Mouse (Mus musculus): ENCODE measurements at regions not wholly inside any gene's neighbourhood (a gene's known extent, or its start where the extent isn't known, plus 50 kb on each side); places are given as distances from the start of the nearest gene placed in this dataset.

DNA sequence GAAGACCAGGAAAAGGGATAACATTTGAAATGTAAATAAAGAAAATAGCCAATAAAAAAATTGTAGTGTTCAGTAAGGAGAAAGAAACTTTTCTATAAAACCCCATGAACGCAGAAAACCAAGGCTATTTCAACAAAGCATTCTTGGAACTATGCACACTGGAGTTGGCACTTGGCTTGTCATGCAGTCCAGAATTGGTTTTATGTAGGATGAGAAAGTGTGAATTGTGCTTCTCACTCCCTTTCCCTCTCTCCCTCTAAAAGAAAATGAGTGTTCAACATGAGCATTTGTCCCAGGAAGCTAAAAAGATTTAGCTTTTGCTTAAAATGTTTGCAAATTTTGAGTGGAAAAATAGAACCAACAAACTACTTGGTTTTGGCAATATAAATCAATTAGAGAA is 841.6 kb upstream of the Adam24 start:
- H3K4me1 ChIP-seq (replicated peaks; ENCODE audit: control insufficient read depth, insufficient read depth, low read length), result no peaks in the 10 kb centered on the region
- no peak overlapping the region for H3K4me3 ChIP-seq (ENCODE audit: control insufficient read depth, insufficient read depth, low read length)
- WGBS, result 98% methylated on average over 1 of the region's 1 CpGs
- H3K27me3 ChIP-seq (ENCODE audit: control insufficient read depth, insufficient read depth, low read length), result no peaks in the 10 kb centered on the region
- no peaks in the 10 kb centered on the region for H3K36me3 ChIP-seq (ENCODE audit: control insufficient read depth, insufficient read depth, low read length)
- no peak for DNase-seq
- no peak for TF ChIP-seq POLR2A (IDR thresholded peaks at IDR 0.05; ENCODE audit: control insufficient read depth, extremely low read depth, insufficient read depth, low read length, poor library complexity)
- TF ChIP-seq CTCF (IDR thresholded peaks at IDR 0.05; ENCODE audit: borderline replicate concordance, control insufficient read depth, extremely low read depth, insufficient read depth, low read length, poor library complexity), result no peak
- no peak overlapping the region for H3K27ac ChIP-seq (ENCODE audit: control insufficient read depth, insufficient read depth, low read length)

DNA sequence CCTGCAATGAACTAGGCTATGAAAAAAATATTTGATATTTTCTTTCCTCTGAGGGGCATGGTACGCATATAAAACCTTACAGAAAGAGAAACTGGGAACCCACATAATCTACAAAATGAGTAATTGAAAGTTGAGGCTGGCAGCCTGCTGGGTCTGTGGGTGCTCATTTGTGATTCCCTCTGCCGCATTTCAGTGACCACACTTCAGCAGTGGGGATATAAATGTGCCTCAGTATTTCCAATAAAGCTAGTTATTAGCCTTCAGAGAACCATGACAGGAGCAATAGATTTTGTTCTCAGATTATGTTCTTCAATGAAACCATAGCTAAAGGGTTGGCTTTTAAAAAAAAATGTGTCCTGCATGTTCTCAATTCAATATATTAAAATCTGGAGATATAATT is 828.0 kb upstream of the Adam24 start:
- no peaks in the 10 kb centered on the region for H3K36me3 ChIP-seq (ENCODE audit: control insufficient read depth, insufficient read depth, low read length)
- WGBS, result 85% methylated on average over 2 of the region's 2 CpGs

DNA sequence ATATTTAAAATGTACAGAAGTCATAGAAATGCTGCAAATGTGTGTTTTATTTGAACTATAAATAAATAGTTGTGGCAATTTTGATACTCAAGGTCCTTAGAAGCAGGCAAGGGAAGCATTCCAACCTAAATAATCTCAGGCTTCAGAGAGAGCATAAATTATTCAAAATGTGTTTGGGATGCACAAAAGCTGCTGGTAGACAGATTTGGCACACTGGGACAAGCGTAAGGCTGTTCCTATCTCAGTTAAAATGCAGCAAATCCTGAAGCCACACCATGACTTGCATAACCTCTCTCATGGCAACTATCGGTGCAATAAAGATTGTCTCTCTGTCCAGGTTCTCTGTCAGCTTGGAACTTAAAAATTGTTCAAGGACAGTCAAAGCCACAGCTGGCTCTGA is 812.3 kb upstream of the Adam24 start:
- Histone ChIP-seq H3K27ac (ENCODE audit: control insufficient read depth, insufficient read depth, low read length) (no peak overlapping the region), H3K27me3 (ENCODE audit: control insufficient read depth, insufficient read depth, low read length) (no peaks in the 10 kb centered on the region), H3K36me3 (ENCODE audit: control insufficient read depth, insufficient read depth, low read length) (no peaks in the 10 kb centered on the region), H3K4me3 (ENCODE audit: control insufficient read depth, insufficient read depth, low read length) (no peak overlapping the region), H3K4me1 (replicated peaks; ENCODE audit: control insufficient read depth, insufficient read depth, low read length) (no peaks in the 10 kb centered on the region)
- no peak for DNase-seq
- WGBS, result 90% methylated on average over 2 of the region's 2 CpGs
- TF ChIP-seq CTCF (IDR thresholded peaks at IDR 0.05; ENCODE audit: borderline replicate concordance, control insufficient read depth, extremely low read depth, insufficient read depth, low read length, poor library complexity), result no peak
- TF ChIP-seq POLR2A (IDR thresholded peaks at IDR 0.05; ENCODE audit: control insufficient read depth, extremely low read depth, insufficient read depth, low read length, poor library complexity), result no peak

More for the DNA sequence above, 828.0 kb upstream of the Adam24 start:
- H3K27ac ChIP-seq (ENCODE audit: control insufficient read depth, insufficient read depth, low read length), result no peak overlapping the region
- no peaks in the 10 kb centered on the region for H3K27me3 ChIP-seq (ENCODE audit: control insufficient read depth, insufficient read depth, low read length)
- H3K4me3 ChIP-seq (ENCODE audit: control insufficient read depth, insufficient read depth, low read length), result no peak overlapping the region
- H3K4me1 ChIP-seq (replicated peaks; ENCODE audit: control insufficient read depth, insufficient read depth, low read length), result no peaks in the 10 kb centered on the region
- no peak for TF ChIP-seq CTCF (IDR thresholded peaks at IDR 0.05; ENCODE audit: borderline replicate concordance, control insufficient read depth, extremely low read depth, insufficient read depth, low read length, poor library complexity)
- TF ChIP-seq POLR2A (IDR thresholded peaks at IDR 0.05; ENCODE audit: control insufficient read depth, extremely low read depth, insufficient read depth, low read length, poor library complexity), result no peak
- DNase-seq, result no peak

GRCm38 (mm10) chr8:39902251-39902650 is 772.6 kb upstream of the Adam24 start:
- no peak for TF ChIP-seq POLR2A (IDR thresholded peaks at IDR 0.05; ENCODE audit: control insufficient read depth, extremely low read depth, insufficient read depth, low read length, poor library complexity)
- no peak for TF ChIP-seq CTCF (IDR thresholded peaks at IDR 0.05; ENCODE audit: borderline replicate concordance, control insufficient read depth, extremely low read depth, insufficient read depth, low read length, poor library complexity)
- H3K4me1 ChIP-seq (replicated peaks; ENCODE audit: control insufficient read depth, insufficient read depth, low read length), result no peaks in the 10 kb centered on the region
- no peak overlapping the region for H3K27ac ChIP-seq (ENCODE audit: control insufficient read depth, insufficient read depth, low read length)
- no peak overlapping the region for H3K4me3 ChIP-seq (ENCODE audit: control insufficient read depth, insufficient read depth, low read length)
- 86% methylated on average over 1 of the region's 1 CpGs for WGBS
- no peaks in the 10 kb centered on the region for H3K36me3 ChIP-seq (ENCODE audit: control insufficient read depth, insufficient read depth, low read length)
- no peaks in the 10 kb centered on the region for H3K27me3 ChIP-seq (ENCODE audit: control insufficient read depth, insufficient read depth, low read length)
- DNase-seq, result no peak

- no peaks in the 10 kb centered on the region for H3K4me1 ChIP-seq (replicated peaks; ENCODE audit: control insufficient read depth, insufficient read depth, low read length)
- H3K27me3 ChIP-seq (ENCODE audit: control insufficient read depth, insufficient read depth, low read length), result no peaks in the 10 kb centered on the region
- no peak for DNase-seq
- no peak overlapping the region for H3K4me3 ChIP-seq (ENCODE audit: control insufficient read depth, insufficient read depth, low read length)
- WGBS, result 17% methylated on average over 2 of the region's 2 CpGs
- no peak for TF ChIP-seq POLR2A (IDR thresholded peaks at IDR 0.05; ENCODE audit: control insufficient read depth, extremely low read depth, insufficient read depth, low read length, poor library complexity)
- no peak for TF ChIP-seq CTCF (IDR thresholded peaks at IDR 0.05; ENCODE audit: borderline replicate concordance, control insufficient read depth, extremely low read depth, insufficient read depth, low read length, poor library complexity)
- no peaks in the 10 kb centered on the region for H3K36me3 ChIP-seq (ENCODE audit: control insufficient read depth, insufficient read depth, low read length)
- H3K27ac ChIP-seq (ENCODE audit: control insufficient read depth, insufficient read depth, low read length), result no peak overlapping the region
Measured at GRCm38 (mm10) chr8:39912926-39913325, 762.0 kb upstream of the Adam24 start.

GRCm38 (mm10) chr8:39921336-39921735 is 753.5 kb upstream of the Adam24 start:
- H3K4me3 ChIP-seq (ENCODE audit: control insufficient read depth, insufficient read depth, low read length), result no peak overlapping the region
- no peaks in the 10 kb centered on the region for H3K36me3 ChIP-seq (ENCODE audit: control insufficient read depth, insufficient read depth, low read length)
- no peaks in the 10 kb centered on the region for H3K27me3 ChIP-seq (ENCODE audit: control insufficient read depth, insufficient read depth, low read length)
- DNase-seq, result no peak
- no peak overlapping the region for H3K27ac ChIP-seq (ENCODE audit: control insufficient read depth, insufficient read depth, low read length)
- H3K4me1 ChIP-seq (replicated peaks; ENCODE audit: control insufficient read depth, insufficient read depth, low read length), result no peaks in the 10 kb centered on the region
- TF ChIP-seq POLR2A (IDR thresholded peaks at IDR 0.05; ENCODE audit: control insufficient read depth, extremely low read depth, insufficient read depth, low read length, poor library complexity) (no peak), CTCF (IDR thresholded peaks at IDR 0.05; ENCODE audit: borderline replicate concordance, control insufficient read depth, extremely low read depth, insufficient read depth, low read length, poor library complexity) (no peak)
- 81% methylated on average over 2 of the region's 2 CpGs for WGBS

DNA sequence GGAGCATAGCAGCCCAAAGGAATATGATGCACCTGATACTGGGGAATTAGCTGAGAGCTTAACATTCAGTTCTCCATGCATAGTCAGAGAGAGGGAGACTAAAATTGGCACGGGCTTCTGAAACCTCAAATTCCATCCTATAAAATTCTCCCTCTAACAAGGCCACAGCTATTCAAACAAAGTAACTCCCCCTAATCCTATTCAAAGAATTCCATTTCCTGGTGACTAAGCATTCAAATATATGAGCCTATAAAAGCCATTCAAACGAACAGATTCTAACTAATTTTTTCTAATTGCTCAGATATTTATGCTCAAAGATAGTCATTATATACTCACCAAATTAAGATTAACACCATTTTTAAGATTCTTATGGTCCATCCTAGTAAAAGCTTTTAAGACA is 751.1 kb upstream of the Adam24 start:
- TF ChIP-seq POLR2A (IDR thresholded peaks at IDR 0.05; ENCODE audit: control insufficient read depth, extremely low read depth, insufficient read depth, low read length, poor library complexity), result no peak
- no peak for TF ChIP-seq CTCF (IDR thresholded peaks at IDR 0.05; ENCODE audit: borderline replicate concordance, control insufficient read depth, extremely low read depth, insufficient read depth, low read length, poor library complexity)
- no peak for DNase-seq
- H3K27me3 ChIP-seq (ENCODE audit: control insufficient read depth, insufficient read depth, low read length), result no peaks in the 10 kb centered on the region
- no peak overlapping the region for H3K4me3 ChIP-seq (ENCODE audit: control insufficient read depth, insufficient read depth, low read length)
- 83% methylated on average over 2 of the region's 2 CpGs for WGBS
- no peak overlapping the region for H3K27ac ChIP-seq (ENCODE audit: control insufficient read depth, insufficient read depth, low read length)
- H3K36me3 ChIP-seq (ENCODE audit: control insufficient read depth, insufficient read depth, low read length), result no peaks in the 10 kb centered on the region
- H3K4me1 ChIP-seq (replicated peaks; ENCODE audit: control insufficient read depth, insufficient read depth, low read length), result no peaks in the 10 kb centered on the region

Data from thymus, adult 2 months (tissue).